Mouse (Mus musculus) testis, adult 2 months (tissue): ENCODE measurements around the gene Higd1a.

ENCODE experiments used
- CTCF ChIP-seq: fragments of 200-500 bp; IDR thresholded peaks from 2 replicates; pipeline ENCODE4 v1.5.1; 2012; ENCODE audit warnings: low read depth, mild to moderate bottlenecking, inconsistent platforms, low read length, moderate library complexity; ENCODE audit not compliant: control insufficient read depth, insufficient read depth, insufficient replicate concordance
- POLR2A ChIP-seq: fragments of 200-500 bp; IDR thresholded peaks from 2 replicates; pipeline ENCODE4 v1.6.1; 2012; ENCODE audit warnings: low read depth, mild to moderate bottlenecking, inconsistent platforms, low read length, moderate library complexity; ENCODE audit not compliant: control insufficient read depth

- TF ChIP-seq CTCF, result no peak
- no peak for TF ChIP-seq POLR2A
Observed at GRCm38 (mm10) chr9:121798887-121799520, 59.2 kb downstream of the Higd1a start.
